Mouse (Mus musculus) adipocyte (in vitro differentiated cells): ENCODE measurements at regions not wholly inside any gene's neighbourhood (a gene's known extent, or its start where the extent isn't known, plus 50 kb on each side); places are given as distances from the start of the nearest gene placed in this dataset.

Experiments
- DNase-seq: peaks from one replicate; pipeline ENCODE4 v3.0.0-alpha.2; 2016; ENCODE audit warnings: low spot score

DNA sequence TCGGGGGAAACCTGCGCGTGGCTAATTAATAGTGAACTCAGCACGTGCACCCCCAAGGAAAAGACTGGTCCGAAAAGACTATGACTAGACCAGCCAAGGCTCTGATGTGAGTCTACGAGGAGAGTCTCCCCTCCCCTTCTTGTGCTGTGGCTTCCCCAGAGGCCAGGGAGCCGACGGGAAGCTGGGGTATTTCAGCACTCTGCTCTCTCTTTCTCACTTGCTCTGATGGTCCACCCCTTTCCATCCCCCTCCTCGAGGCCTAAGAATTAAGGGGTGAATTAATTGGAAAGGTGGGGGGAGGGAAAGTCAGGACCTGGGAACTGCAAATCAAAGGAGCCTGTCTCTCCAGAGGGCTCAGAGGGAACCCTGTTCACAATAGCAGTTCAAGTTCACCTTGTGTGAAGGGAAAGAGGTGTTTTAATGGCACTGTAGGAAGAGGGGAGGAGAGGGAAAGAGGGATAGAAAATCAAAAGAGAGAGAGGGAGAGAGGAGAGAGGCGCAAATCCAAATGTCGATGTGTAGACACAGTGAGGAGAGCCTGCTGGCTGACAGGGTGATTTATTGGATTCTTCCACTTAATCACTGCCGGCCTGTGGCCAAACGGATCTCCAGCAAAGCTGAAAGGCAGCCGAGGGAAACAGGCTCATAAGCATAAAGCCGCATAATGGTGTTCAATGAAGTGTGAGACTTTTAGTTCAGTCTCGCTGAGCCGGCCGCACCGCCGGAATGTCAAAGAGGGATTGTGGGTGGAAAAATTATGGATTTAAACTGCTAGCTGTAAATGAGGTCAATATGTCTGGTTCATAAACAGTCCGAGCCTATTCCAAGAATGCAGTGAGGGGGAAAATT lies 292.6 kb upstream of the Tle4 start:
- DNase-seq = no peak

DNA sequence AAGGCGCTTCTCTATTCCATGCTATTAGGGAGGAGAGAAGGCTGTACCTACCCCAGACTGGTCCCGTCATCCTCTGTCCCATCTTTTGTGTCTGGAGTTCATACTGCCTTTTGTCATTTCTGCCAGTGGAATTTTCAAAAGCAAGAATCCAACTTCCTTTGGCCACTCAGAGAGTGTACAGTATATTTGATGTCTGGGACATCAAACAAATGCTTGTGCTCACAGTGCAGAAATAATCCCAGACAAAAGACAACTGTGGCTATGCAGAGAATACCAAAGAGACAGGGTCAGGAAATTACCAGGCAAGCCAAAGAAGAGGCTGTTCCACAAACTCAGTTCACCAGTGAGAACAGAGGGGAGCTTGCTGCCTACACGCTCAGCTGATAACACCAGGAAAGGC lies 291.9 kb upstream of the Tle4 start:
- no peak for DNase-seq

DNA sequence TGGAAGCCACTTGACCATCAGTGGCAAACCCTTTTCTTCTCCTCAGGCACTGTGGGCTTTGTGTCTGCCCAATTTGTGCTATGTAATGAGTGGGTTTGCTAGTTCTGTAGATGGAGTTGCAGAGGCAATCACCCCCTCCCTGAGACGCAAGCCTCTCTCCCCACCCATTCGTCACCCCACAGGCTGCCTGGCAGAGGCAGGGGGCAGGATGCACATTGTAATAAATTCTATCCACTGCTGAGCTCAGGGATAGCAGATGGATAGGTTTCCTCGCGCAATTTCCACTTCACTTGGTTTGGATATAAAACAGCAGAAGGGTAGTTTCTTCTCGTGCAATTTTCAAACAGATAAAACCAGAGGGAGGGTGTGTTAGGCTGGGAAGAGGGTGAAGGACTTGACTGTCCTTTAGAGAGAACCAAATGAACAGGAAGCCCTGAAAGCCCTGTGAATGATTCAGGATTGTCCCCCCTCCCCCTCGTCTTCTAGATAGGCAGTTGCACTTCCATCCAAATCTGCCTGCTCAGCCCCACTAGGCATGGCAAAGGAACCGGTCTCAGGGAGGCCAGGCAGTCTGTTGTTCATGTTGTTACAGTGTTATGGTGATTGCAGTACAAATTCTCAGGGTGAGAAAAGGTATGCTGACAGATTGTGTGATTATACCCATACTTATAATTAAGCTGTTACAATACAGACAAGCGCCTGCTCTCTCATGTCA lies 286.0 kb upstream of the Tle4 start:
- no peak for DNase-seq

DNA sequence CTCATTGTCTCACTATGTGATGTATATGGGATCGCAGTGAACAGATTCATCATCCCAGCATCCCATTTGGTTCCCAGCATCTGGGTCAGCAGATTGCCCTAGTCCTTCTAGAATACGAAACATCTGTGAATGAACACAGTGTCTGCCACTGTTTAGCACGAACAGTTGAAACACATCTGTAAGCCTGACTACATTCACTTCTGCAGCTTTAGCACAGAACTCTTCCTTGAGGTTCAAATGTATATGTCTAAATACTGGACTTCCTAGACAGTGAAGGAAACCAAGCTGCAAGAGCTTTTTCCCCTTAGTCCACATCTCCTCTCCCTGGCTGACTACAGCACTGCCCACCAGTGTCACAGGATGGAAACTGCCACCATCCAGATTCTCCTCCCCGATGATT lies 283.0 kb upstream of the Tle4 start:
- no peak for DNase-seq

DNA sequence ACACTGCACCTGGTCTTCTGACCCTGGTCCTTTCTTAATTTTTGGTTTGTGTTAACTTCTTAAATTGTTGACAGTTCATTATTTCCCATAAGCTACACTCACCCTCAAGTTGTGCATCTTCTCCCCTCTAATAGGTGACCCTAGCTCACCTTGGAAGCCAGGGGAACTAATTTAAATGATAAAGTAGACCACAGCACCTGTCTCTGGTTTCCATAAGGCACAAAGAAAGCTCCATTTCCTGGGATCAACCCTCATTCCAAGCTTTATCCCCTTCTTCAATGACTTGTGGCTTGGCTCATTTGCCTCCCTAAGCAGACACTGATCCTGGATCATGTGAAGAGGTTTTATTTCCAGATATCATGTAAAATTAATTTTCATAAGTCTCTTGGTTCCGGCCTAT lies 276.1 kb upstream of the Tle4 start:
- no peak for DNase-seq

DNA sequence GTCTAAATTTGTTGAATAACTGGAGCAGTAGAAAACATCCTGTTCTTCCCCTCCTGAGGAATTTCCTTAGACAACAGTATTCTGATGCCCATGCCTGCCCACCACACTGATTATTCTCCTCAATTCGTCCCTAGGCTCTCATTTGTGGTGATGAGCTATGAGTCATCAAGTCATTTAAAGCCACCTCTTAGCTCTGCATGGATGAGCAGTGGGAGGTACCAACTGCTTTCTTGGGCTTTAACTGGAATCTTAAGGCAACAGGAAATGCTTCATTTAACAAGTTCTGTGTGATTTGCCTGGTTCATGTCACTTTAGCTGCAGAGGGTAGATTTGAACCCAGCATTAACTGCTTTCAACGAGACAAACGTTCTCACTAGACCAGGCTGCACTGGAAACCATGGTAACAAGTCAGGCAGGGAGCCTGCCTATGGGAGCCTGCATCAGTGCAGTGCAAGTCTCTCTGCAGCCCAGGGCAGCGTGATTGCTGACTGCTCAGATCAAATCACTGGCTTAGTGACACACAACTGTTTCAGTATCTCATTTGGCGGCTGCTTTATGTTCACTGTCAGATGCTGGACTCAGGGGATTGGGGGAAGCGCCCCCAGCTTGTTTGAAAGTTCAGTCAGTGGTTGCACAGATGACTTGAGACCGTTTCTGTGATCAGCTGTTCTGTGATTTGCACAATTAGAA lies 273.5 kb upstream of the Tle4 start:
- no peak for DNase-seq

DNA sequence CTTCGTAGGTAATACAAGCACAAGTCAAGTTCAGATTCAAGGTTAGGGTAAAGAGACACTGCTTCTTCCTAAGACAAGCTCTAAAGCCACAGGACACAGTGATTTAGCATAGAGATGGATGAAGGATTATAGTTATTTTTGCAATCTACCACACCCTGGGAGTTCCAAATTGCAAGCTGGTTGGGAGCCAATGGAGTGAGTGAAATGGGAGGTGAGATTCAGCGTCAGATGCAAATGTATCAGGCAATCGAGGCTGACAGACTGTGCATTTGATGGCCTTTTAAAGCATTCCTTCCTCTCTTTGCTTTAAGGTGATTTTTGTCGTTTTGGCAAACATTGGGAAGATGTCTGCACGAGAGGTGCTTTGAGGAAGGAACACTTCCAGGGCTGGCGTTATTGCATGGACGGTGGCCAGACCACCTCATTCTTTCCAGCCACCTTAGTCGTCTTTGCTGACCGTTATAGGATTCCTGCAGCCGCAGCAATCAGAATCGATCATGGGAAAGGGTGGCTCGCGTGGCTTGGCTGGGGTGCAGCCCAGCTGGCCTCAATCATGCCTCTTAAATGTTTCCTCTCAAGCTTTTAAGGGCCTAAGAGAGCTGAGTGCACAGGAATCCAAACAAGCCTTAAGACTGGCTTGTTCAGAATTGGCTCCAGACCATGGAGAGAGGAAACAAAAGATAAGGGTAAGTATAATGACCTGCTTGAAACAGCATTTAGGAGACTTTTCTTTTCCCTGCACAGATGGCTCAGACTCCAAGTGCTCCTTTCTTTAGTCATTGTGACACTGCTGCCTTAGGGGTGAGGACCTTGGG lies 265.0 kb upstream of the Tle4 start:
- no peak for DNase-seq

DNA sequence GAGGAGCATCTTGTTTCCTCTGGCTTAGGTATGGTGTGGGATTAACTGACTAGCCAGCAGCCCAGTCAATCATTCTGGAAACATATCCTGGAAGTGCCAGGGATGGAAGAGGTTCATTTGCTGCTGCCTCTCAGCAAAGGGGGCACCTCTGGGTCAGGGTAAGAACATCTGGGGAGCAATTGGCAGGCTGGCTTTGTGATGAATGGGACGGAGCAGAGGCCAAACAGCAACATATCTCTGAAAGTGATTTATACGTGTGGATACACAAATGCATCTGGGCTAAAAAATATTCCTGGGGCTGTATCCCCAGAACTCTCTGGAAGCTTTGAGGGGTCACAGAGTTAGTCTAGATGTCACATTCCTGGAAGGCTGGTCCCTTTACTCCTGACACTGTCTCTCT lies 257.2 kb upstream of the Tle4 start:
- no peak for DNase-seq

DNA sequence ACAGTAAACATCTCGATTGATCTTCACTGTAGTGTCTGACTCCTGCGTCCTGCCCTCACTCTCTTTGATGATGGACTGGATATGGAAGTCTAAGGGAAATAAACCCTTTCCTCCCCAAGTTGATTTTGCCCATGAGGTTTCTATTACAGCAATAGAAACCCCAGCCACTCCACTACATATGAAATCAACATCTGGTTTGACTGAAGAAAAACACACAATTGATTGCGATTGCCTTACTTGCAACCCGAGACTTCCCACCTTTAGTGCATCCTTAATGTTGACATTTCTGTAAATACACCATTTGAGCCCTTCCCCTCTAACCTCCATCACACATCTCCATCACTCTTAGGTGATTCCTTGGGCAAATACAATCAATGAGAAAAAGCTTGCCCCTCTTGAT lies 255.6 kb upstream of the Tle4 start:
- DNase-seq = no peak

DNA sequence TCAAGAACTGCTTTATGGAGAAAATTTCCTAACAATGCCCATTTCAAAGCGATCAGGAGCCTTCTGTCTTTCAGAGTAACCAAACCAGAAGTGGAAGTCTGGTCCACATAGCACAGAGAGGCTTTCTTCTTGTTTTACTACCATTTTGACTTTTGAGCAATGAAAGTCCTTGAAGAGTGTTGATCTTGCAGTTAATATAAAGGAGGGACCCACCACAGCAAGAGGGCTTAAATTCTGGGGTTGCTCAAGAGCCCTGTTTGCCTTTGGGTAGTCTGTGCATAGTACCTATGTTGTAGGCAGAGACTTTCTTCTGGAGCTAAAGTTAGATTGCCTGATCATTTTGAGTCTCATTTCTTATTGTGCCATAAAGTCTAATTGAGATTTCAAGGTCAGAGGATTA lies 251.7 kb upstream of the Tle4 start:
- no peak for DNase-seq

DNA sequence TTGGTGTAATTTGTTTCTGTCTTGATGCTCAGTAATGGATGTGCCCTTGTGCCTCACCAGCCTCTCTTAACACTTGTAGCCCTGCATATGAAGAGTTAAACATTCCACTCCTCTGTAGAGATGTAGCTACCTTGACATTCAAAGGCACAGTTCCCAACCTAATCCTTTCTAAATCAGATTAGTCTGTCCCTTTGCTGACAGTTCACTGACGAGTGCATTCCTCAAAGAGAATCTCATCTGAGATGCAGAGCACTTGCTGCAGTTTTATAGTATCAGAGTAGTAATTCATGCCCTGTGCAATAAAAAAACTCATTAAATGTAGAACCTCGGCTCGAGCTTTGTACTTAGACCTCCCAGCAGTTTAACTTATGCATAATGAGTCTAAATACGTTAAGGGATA lies 249.3 kb upstream of the Tle4 start:
- no peak for DNase-seq

DNA sequence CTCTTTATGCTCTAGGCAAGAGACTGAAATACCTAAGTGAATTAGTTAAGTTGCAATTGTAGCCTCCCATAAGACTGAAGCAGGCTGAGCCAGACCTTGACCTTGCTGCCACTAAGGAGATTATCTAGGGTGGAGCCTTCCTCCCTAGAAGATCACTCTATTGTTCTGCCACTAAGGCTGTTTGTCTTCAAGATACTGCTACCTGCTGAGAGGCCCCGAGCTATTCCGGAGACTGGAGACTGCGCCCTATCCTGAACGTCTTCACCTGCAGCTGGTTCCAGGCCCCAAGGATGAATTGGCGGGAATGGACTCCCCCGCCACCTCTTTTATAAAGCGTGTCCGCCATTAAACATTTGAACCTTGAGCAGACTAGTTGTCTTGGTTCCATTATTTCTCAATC lies 237.8 kb upstream of the Tle4 start:
- DNase-seq = no peak

DNA sequence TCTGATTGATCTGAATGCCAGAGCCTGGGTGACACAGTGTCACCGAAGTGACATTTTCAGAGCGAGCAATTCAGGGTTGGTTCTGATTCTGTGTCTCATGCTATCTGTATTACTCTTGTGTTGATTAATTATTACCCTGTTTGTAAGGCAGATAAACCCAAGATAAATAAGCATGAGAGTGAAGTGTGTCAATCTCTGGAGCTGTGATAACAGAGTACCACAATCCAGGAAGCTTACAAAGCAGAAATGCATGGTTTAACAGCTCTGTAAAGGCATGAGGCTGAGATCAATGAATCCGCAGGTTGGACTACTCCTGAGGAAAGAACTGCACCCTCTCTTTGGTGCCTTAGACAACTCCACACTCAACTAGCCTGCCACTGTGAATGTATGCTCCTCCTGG lies 218.5 kb upstream of the Tle4 start:
- no peak for DNase-seq

DNA sequence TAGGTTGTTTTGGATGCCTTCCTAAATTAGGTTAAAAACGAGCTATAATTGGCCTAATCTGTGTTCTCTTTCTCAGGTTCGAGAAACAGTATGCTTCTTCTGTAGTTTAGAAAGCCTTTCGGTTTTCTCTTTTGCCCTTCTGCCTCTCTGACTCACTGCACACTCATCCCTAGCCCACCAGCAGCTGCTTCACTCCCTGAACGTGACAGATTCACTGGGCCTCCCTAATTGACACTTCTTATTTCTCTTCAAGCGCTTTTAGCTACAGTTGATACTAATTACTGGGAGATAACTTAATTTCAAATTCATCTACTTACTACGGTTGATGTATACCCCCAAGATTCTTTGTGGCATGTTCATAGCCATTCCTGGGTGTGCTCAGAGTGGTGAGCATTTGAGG lies 208.9 kb upstream of the Tle4 start:
- DNase-seq = no peak

DNA sequence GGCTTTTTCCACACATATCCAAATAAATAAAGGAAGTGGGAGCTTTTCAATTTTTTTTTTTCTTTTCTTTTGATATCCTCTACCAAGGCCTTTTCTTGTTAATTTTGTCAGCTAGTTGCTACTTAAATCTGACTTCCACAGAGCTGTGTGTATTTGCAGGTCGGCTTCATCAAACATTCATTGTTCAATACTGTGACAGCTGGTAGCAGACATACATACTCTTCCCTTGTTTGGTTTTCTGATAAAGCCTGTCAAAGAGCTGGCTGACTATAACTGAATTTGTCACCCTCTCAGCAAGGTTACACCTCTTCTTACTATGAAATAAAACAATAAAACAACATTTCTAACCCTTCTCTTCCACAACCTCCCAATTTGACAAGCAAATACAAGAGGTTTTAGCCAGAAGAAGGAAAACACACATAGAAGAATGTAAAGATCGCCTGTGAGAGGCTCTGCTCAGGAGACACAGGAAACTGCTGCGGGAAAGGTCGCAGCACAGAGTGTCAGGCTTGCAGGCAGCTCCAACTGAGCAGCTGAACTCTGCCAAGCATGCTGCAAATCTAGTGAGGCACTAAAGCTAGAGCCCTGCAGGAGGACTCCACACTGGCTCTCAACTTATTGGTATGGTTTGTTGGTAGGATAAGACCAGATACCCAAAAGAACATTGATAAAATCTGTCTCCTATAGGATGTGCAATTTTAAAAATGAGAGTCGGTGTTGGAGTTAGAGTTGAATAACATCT lies 205.2 kb upstream of the Tle4 start:
- no peak for DNase-seq

DNA sequence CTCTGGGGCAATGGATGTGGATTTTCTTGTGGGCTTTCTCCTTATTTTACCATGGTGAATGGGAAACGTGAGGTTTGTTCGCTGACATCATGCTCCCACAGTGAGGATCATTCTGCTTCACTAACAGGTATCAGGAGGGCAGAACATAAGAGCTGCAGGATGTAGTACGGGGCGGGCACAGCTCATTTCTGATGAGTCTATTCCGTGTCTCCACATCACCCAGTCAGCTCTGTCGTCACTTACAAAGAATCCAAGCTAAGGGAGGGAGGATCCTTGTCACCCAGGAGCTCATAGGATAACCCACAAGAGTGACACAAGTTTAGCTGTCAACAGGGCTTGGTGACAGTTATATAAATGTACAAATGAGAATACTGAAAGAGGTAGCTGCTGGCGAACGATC lies 203.8 kb upstream of the Tle4 start:
- no peak for DNase-seq

DNA sequence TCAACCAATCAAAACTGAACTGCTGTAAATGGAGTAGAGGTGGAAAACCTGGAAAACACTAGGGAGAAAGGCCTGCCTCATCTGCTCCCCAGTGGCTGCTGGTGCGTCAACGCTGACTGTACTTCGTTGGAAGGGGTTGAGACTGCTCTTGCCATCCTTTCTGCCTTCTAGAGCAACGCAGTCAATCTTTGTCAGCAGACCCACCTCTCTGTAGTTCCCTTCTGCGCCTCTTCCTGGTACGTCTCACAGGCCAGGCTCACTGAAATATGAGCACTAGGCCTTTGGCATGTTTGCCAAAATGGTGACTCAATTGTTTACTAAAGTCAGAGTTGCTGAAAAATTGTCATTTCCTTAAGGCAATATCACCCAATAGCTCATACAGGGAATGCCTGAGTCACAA lies 201.2 kb upstream of the Tle4 start:
- DNase-seq = no peak

DNA sequence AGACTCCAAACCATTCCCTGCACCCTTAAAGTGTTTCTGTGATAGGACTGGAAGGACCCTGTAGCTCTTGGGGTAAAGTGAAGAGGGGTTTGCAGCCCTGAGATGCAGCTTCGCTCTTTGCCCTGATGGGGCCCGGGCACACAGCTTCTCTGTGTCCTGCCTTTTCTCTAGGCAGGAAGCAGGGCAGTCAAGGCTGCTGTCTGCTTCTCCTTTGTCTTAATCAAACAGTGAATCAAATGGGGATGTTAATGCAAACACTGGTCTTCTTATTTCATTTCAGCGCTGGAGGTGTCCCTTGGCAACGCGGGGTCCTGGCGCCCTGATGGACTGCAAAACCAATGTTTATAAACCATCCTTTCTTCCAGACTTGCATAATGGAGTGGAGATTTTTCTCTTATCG lies 200.6 kb upstream of the Tle4 start:
- no peak for DNase-seq

DNA sequence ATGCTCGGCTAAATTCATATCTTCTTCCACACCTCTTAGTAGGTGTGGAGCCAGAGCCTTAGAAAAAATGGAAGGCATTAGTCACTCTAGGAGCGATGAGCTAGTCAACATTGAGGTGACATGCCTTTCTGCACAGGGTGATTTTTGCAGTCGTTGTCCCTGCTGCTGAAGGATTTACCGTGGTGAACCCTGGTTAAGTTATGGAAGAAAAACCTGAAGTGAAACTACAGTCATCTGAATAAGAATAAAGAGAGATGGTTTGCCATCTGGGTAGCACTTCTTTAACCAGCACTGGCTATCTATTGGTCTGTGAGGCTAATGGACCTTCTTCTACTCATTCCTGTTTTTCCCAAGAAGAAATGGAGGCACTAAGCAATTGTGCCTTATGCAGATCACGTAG lies 198.1 kb upstream of the Tle4 start:
- DNase-seq = no peak

DNA sequence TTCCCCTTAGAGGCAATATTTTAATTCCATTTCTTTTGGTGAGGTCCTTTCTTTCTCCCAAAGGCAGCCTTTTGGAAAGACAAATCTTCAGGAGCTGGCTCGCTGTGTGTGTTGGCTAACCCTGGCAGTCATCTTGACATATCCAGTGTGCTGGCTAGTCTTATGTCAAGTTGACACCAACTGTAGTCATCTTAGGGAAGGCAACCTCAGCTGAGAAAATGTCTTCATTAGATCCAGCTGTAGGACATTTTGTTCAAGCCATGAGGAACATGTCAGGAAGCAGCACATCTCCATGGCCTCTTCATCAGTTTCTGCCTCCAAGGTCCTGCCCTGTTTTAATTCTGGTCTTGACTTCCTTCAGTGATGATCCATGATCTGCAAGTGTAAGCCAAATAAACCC lies 192.1 kb upstream of the Tle4 start:
- no peak for DNase-seq

DNA sequence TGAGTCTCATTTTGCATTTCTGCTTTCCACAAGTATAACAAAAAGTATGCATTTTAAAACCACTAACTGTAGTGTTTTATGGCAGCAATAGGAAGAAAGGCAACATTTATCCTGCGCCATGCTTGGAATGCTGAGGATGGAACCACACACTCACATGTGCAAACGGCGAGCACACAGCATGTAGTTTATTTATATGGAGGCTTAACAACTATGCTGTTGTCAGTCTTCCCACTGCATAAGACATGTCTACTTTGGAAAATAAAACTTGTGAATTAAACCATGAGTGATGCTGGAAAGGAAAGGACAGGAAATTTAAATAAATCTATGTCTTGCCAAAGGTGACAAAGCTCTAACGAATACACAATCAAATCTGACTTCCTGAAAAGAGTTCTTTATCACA lies 190.8 kb upstream of the Tle4 start:
- no peak for DNase-seq

DNA sequence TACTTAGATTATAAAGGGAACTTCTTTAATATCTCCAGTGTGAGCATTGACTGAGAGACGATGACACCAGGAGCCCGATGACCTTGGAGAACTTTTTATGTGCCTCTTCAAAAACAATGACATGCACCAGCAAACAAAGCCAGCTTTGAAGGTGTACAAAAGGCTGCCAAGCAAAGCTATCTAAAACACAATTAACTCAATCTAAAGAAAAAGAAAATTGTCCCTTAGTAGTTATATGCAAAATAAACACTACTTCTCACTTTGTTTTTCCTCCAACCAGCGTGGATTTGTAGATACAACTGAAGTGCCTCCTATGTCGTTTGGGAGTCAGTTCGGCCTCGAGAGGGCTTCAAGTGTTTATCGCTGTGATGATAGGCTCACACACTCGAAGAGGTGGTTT lies 189.0 kb upstream of the Tle4 start:
- DNase-seq = no peak
